Mouse (Mus musculus): ENCODE results near the gene Epb41l5.

DNA sequence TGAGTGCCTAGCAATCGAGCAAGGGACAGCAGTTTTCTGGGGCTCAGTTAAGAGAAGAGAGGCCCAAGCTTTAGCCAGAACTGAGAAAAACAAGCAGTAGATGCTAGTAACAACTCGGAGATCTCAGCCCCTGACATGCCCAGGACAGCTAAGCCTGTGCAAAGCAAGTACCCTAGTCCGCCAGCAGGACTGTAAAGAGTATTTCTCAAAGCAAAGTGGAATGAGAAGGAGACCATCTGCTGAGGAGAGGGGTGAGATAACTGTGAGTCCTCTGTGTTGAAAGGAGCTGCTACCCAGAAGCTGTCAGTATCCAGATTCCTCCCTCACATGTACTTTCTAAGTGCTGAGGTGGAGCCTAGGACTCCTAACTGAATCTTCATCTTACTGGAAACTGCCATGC is 102.3 kb downstream of the Epb41l5 start:
- TF ChIP-seq CTCF (IDR thresholded peaks at IDR 0.05; ENCODE audit: low read depth) (no peak), EP300 (IDR thresholded peaks at IDR 0.05; ENCODE audit: low read depth) (no peak)
